Mouse (Mus musculus) lung, embryonic 15.5 days (tissue): ENCODE results near the gene Mpl. TPM values are rescaled to one million over a fixed set of nuclear protein-coding genes. Genes with fewer than 3 reads are reported as not detected.

Source experiments
- ATAC-seq: fragments of 200-750 bp; cut with Nextera tagmentation; 2 replicates; pipeline ENCODE4 v1.8.0; 2017; ENCODE audit warnings: moderate number of reproducible peaks, borderline replicate concordance; ENCODE audit not compliant: low FRiP score, low TSS enrichment; ENCODE audit errors: extremely low read depth
- H3K27ac ChIP-seq: fragments of 300-500 bp; sonication (generic); 2 replicates; pipeline ENCODE4 v1.5.1; 2015; ENCODE audit warnings: moderate library complexity, mild to moderate bottlenecking, inconsistent platforms
- H3K27me3 ChIP-seq: fragments of 300-500 bp; sonication (generic); 2 replicates; pipeline ENCODE4 v1.6.1; 2015; ENCODE audit warnings: inconsistent platforms
- H3K36me3 ChIP-seq: fragments of 300-500 bp; sonication (generic); 2 replicates; pipeline ENCODE4 v1.6.1; 2015; ENCODE audit warnings: inconsistent platforms
- H3K4me1 ChIP-seq: fragments of 300-500 bp; sonication (generic); 2 replicates; pipeline ENCODE4 v1.6.1; 2015; ENCODE audit warnings: inconsistent platforms
- H3K4me2 ChIP-seq: fragments of 300-500 bp; sonication (generic); 2 replicates; pipeline ENCODE4 v1.6.1; 2015; ENCODE audit warnings: inconsistent platforms, mild to moderate bottlenecking, moderate library complexity
- H3K4me3 ChIP-seq: fragments of 300-500 bp; sonication (generic); 2 replicates; pipeline ENCODE4 v1.5.1; 2015; ENCODE audit warnings: mild to moderate bottlenecking, inconsistent platforms
- H3K9ac ChIP-seq: fragments of 300-500 bp; sonication (generic); 2 replicates; pipeline ENCODE4 v1.6.1; 2015; ENCODE audit warnings: inconsistent platforms
- H3K9me3 ChIP-seq: fragments of 300-500 bp; sonication (generic); 2 replicates; pipeline ENCODE4 v1.6.1; 2016; ENCODE audit warnings: inconsistent platforms
- WGBS: fragments of 180-500 bp; shearing (Covaris S2); methylation state at CpG from one replicate; pipeline ENCODE4 v1.1.7; 2015; 5-methylcytosine and 5-hydroxymethylcytosine counted together
- polyA plus RNA-seq: library from polyadenylated mRNA; unstranded; fragments of >200 nt; fragmentation: Nextera tagmentation; extraction: Ambion mirVana; gene quantifications from 2 replicates; pipeline ENCODE4 v1.2.1, GENCODE M21; 2015

Mpl gene
- polyA plus RNA-seq, 1 experiment from 2014 or later = 0.74 TPM

GRCm38 (mm10) chr4:118398400-118398799, 58.9 kb downstream of the Mpl start:
- Histone ChIP-seq H3K27ac (no peak overlapping the region), H3K9me3 (no peaks in the 10 kb centered on the region), H3K4me2 (no peak overlapping the region), H3K36me3 (peaks cover 86% of the 10 kb centered on the region), H3K9ac (no peak overlapping the region), H3K4me3 (no peak overlapping the region), H3K4me1 (no peaks in the 10 kb centered on the region), H3K27me3 (no peaks in the 10 kb centered on the region)
- WGBS = 78% methylated on average over 6 of the region's 6 CpGs
- no peak for ATAC-seq

DNA sequence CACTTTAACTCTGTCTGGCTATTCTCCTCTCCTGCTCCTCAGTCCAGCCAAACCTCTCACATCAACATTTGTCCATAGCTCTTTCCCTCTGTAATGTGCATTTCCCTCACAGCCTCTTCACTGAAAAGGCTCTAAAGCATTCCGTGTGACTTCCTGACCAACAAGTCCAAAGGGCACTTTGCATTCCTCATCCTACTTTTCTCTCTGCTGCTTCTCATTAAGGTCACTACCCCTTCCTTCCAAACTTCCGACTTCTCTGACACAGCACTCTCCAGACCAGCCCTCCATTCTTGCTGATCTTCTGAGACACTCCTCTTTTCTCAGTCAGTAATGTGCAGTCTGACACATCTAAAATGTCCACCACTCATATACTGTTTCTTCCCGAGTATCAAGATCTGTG, 60.9 kb downstream of the Mpl start:
- H3K4me3 ChIP-seq = no peak overlapping the region
- no peak for ATAC-seq
- H3K36me3 ChIP-seq = peaks cover 89% of the 10 kb centered on the region
- no peaks in the 10 kb centered on the region for H3K4me1 ChIP-seq
- H3K9ac ChIP-seq = no peak overlapping the region
- H3K27me3 ChIP-seq = no peaks in the 10 kb centered on the region
- no peak overlapping the region for H3K27ac ChIP-seq
- no peaks in the 10 kb centered on the region for H3K9me3 ChIP-seq
- 69% methylated on average over 3 of the region's 3 CpGs for WGBS
- no peak overlapping the region for H3K4me2 ChIP-seq

- WGBS = 53% methylated on average over 4 of the region's 4 CpGs
- Histone ChIP-seq H3K9me3 (no peaks in the 10 kb centered on the region), H3K27me3 (no peaks in the 10 kb centered on the region), H3K4me2 (no peak overlapping the region), H3K4me1 (no peaks in the 10 kb centered on the region), H3K4me3 (no peak overlapping the region), H3K27ac (no peak overlapping the region), H3K9ac (no peak overlapping the region), H3K36me3 (peaks cover 90% of the 10 kb centered on the region)
- no peak for ATAC-seq
Measured at GRCm38 (mm10) chr4:118395289-118395688, 62.0 kb downstream of the Mpl start.

- Histone ChIP-seq H3K27me3 (no peaks in the 10 kb centered on the region), H3K36me3 (peaks cover 88% of the 10 kb centered on the region), H3K9ac (no peak overlapping the region), H3K9me3 (no peaks in the 10 kb centered on the region), H3K27ac (no peak overlapping the region), H3K4me2 (no peak overlapping the region), H3K4me3 (no peak overlapping the region), H3K4me1 (no peaks in the 10 kb centered on the region)
- no peak for ATAC-seq
- 79% methylated on average over 6 of the region's 6 CpGs for WGBS
Measured at GRCm38 (mm10) chr4:118394505-118394904, 62.8 kb downstream of the Mpl start.

Other genes starting within 250 kb of the Mpl start
- 73.4 and 82.9 TPM in 2 replicates for gene Ptprf, start 166.1 kb downstream of the Mpl start, polyA plus RNA-seq
- gene Szt2, start 48.2 kb downstream of the Mpl start, polyA plus RNA-seq = 6.6 and 7.0 TPM in 2 replicates
- 86.0 and 90.9 TPM in 2 replicates for gene Med8, start 48.2 kb downstream of the Mpl start, polyA plus RNA-seq
- 95.3 and 107 TPM in 2 replicates for gene Elovl1, start 29.4 kb downstream of the Mpl start, polyA plus RNA-seq
- 311 and 313 TPM in 2 replicates for gene Cdc20, start 20.2 kb downstream of the Mpl start, polyA plus RNA-seq
- 85.6 and 86.1 TPM in 2 replicates for gene Tie1, start 32.5 kb upstream of the Mpl start, polyA plus RNA-seq
- 12.9 and 13.1 TPM in 2 replicates for gene 2610528J11Rik, start 69.5 kb upstream of the Mpl start, polyA plus RNA-seq
- gene Tmem125, start 86.5 kb upstream of the Mpl start, polyA plus RNA-seq = 5.8 and 6.3 TPM in 2 replicates
- 0.55 and 0.64 TPM in 2 replicates for gene Cfap57, start 163.3 kb upstream of the Mpl start, polyA plus RNA-seq
- 123 and 124 TPM in 2 replicates for gene Ebna1bp2, start 163.3 kb upstream of the Mpl start, polyA plus RNA-seq
- gene Olfr62, start 201.4 kb upstream of the Mpl start, polyA plus RNA-seq = not detected in 2 replicates
- 0.69 and 0.78 TPM in 2 replicates for gene Olfr1342, start 235.2 kb upstream of the Mpl start, polyA plus RNA-seq
- gene Olfr1341, start 246.0 kb upstream of the Mpl start, polyA plus RNA-seq = not detected in 2 replicates